Mouse (Mus musculus): ENCODE results near the gene Ebf1.

GRCm38 (mm10) chr11:44716928-44717327 is 99.8 kb downstream of the Ebf1 start:
- TF ChIP-seq CTCF (IDR thresholded peaks at IDR 0.05; ENCODE audit: low read depth), result no peak
- no peak for TF ChIP-seq EP300 (IDR thresholded peaks at IDR 0.05; ENCODE audit: low read depth)
